Mouse (Mus musculus) spleen, postnatal 0 days (tissue): Measurements from ENCODE around the gene Fam110c. TPM values are rescaled to one million over a fixed set of nuclear protein-coding genes. Genes with fewer than 3 reads are reported as not detected.

Experiments
- polyA plus RNA-seq: library from polyadenylated mRNA; unstranded; fragments of >200 nt; fragmentation: Nextera tagmentation; extraction: Ambion mirVana; gene quantifications from 2 replicates; pipeline ENCODE4 v1.2.1, GENCODE M21; 2015

The Fam110c gene
- 2.6 and 2.7 TPM in 2 replicates for polyA plus RNA-seq

GRCm38 (mm10) chr12:31073412-31074354, at the start of gene Fam110c:
Gene Fam110c, plus strand, starts transcription at chr12:31073861.

Other genes starting within 250 kb of the Fam110c start
- 0.17 TPM in 1 of 2 replicates, not detected in the other for gene Alkal2, start 189.5 kb upstream of the Fam110c start, polyA plus RNA-seq
- 309 and 334 TPM in 2 replicates for gene Acp1, start 162.3 kb upstream of the Fam110c start, polyA plus RNA-seq
- gene Sh3yl1, start 162.2 kb upstream of the Fam110c start, polyA plus RNA-seq = 22.7 and 24.4 TPM in 2 replicates
- not detected in 2 replicates for gene Gm6993, start 166.9 kb downstream of the Fam110c start, polyA plus RNA-seq
- 5.6 and 7.6 TPM in 2 replicates for gene Lamb1, start 191.4 kb downstream of the Fam110c start, polyA plus RNA-seq